Mouse (Mus musculus) leukemia stem cell, adult 10-12 weeks (primary cell): ENCODE data around the gene Kansl1. TPM values are rescaled to one million over a fixed set of nuclear protein-coding genes. Genes with fewer than 3 reads are reported as not detected.

ENCODE experiments used
- polyA plus RNA-seq: library from polyadenylated mRNA; stranded (reverse); fragments of >175 nt; gene quantifications from 2 replicates; pipeline ENCODE4 v1.2.3, GENCODE M21; 2012; ENCODE audit warnings: low replicate concordance

Kansl1 gene
- 173 and 239 TPM in 2 replicates for polyA plus RNA-seq

GRCm38 (mm10) chr11:104468751-104469268 is at the start of gene Kansl1:
TSS of gene Kansl1 (minus strand) at chr11:104468861.

Other genes starting within 250 kb of the Kansl1 start
- 2.0 and 5.6 TPM in 2 replicates for gene Mapt, start 237.5 kb downstream of the Kansl1 start, polyA plus RNA-seq
- 4.1 and 11.8 TPM in 2 replicates for gene Cdc27, start 81.8 kb upstream of the Kansl1 start, polyA plus RNA-seq
- gene Myl4, start 81.8 kb upstream of the Kansl1 start, polyA plus RNA-seq: 2.1 and 5.6 TPM in 2 replicates
- gene Itgb3, start 139.1 kb upstream of the Kansl1 start, polyA plus RNA-seq: 0.32 and 1.4 TPM in 2 replicates
- gene Gm11639, start 216.8 kb upstream of the Kansl1 start, polyA plus RNA-seq: not detected in 2 replicates